Mouse (Mus musculus): ENCODE results near the gene A4galt.
"Not testable (repeated sequence)": the region's sequence is repeated elsewhere in the genome, so short reads cannot be mapped to it uniquely, and the experiment has no call there.

The A4galt gene

DNA sequence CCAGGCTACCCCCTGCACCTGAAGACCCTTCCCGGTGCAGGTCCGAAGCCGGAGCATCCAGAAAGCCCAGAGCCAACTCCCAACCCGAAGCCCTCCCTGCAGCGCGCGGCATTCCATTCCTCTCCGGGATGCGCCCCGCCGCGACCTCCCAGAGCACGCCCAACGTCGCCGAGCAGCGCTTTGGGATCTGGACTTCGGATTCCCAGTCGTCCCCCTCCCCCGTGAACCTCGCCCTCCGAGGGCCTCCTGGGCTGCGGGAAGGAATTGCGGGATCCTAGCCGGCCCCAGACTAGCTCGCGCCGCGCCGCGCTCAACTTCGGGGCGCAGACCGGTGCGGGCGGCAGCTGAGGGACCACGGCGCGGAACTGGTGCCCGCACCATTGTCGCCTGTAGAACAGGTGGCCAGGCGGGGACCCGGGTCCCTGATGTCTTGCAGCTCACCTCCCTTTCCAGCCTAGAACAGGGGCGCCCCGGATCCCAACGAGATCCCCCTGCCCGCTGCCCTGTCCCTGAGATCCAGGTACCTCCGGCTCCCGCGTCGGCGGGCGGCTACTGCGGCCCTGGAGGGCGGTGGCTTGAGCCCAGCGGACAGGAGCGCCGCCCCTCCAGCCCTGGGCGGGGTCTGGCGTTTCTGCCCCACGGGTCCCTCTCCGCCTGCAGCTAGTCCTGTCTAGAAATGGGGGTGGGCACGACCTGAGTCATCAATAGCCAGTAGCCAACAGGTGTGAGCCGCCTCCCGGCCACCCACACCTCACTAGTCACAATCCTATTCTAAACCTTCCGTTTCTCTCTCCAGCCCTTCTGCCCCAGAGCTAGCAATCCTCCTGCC lies at the start of gene A4galt:
Gene A4galt (minus strand): TSS at position 599 of the 829 bp plus-strand sequence.
- no peak for DNase-seq

DNA sequence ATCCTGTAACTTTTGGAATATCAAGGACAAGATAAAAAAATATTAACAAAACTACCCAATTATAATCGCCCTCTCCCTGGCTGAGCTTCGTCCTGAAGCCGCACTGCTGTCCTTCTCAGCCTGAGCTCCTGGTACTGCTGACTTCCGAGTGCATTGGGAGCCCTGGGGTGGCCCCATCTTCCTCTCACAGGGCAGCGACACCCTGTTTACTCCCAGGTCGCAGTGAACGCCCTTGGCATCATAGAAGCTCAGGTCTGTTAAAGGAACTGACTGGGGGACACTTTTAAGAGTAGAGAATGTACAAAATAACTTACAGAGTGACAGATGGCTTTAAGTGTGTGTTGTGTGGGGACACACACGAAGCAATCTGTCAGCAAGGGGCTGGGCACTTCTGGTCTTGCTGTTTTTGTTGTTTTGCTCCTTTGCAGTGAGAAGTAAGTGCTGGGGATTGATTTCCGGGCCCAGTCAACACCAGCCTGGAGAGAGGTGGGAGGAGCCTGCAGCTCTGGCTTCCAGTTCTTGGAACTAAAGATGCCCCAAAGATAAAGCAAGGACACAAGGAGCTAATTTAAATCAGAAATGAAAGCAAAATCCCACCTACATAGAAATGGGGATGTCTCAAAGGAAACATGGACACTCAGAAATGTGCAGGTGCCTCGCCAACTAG lies 48.5 kb upstream of the A4galt start:
- DNase-seq: no peak

DNA sequence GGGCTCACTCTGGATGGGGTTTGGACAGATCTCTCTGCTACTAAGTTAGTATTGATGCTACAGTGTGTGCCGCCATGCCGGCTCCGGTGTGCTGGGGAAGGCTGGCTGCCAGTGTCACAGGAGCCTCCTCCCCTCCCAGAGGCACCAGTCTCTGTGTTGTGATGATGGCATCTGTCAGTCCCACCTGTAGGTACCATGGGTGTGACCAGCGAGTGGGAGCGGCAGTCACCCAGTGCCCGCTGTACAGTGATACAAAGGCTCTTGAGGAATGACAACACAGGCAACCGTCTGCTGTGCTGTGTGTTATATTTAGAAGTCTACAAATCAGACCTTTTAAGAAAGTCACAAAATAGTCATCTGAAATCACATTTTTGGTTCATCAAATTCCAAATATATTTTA lies 47.9 kb upstream of the A4galt start:
- DNase-seq: no peak

DNA sequence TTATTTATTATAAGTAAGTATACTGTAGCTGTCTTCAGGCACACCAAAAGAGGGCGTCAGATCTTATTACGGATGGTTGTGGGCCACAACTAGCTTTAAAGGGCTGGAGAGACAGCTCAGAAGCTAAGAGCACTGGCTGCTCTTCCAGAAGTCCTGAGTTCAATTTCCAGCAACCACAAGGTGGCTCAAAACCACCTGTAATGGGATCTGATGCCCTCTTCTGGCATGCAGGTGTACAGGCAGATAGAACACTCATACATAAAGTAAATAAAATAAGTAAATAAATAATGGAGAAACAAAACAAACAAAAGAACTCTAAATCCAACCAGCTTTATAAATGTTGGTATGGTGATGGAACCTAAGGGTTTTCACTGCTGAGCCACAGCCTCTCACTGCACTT lies 47.2 kb upstream of the A4galt start:
- no peak for DNase-seq

DNA sequence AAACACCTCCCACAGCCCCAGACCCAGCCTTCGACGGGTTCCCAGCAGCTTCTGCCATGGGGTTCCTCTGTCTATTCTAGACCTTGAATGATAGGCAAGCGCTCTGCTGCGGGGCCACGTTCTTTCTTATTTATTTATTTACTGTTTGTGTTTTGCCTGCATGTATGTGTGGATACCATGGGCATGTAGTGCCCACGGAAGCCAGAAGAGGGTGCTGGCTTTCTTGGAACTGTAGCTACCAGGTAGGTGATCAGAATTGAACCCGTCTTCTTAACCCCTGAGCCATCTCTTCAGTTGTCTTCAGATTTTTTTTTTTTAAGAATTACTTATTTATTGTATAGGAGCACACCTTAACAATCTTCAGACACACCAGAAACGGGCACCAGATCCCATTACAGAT lies 46.7 kb upstream of the A4galt start:
- DNase-seq: no peak

DNA sequence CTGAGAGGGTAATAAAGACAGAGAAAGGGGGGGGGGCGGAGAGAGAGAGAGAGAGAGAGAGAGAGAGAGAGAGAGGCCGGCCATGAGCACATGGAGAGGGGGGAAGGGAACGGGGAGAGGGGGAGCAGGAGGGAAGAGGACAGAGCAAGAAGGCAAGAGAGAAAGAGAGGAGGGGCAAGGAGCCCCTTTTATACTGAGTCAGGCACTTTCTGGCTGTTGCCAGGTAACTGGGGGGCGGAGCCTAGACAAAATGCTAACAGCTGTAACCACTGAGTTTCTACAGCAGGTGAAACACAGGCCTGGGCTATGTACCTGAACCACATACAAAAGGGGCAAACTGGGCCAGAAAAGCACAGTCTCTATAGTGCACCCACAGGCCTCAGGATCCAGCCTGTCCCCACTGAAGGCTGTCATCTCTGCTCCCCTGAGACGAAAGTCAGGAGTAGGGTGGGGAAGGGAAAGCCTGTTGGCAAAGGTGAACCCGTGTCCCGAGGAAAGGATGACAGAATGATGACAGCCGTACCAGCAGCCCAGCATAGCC lies 45.3 kb upstream of the A4galt start:
- no peak for DNase-seq

DNA sequence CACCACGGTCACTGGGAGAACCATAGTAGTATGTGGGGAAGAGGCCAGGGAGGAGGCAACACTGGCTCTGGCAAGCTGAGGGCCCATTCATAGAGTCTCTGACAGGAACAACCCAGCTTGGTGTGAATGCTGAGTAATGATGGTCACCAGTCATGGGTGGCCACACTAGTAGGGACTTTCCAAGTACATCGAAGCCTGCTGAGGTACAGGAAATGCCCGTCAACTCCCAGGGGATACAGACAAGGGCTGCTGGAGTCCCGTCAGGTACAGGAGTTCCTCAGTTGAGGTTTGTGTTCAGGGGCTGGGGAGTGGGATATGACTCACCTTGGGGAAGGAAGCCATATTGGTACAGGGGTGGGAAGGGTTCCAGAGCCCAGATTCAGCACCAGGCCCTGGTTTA lies 44.5 kb upstream of the A4galt start:
- DNase-seq: no peak

DNA sequence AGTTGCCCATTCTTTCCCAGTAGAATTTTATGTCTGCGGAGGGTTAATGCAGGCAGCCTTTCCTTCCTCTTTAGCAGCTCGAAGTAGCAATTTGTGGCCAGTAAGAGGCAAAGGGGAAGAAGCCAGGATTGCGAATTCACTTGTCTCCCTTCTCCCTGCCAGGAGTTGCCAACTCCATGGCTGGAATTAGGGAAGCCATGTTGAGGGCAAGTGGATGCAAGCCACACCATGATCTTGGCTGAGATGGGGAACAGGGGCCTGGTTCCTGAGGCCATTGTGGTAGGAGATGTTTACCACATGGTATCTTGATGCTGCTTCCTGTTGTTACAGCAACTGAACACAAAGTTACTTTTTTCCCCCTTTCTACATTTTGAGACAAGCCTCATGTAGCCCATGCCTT lies 43.4 kb upstream of the A4galt start:
- DNase-seq: no peak

DNA sequence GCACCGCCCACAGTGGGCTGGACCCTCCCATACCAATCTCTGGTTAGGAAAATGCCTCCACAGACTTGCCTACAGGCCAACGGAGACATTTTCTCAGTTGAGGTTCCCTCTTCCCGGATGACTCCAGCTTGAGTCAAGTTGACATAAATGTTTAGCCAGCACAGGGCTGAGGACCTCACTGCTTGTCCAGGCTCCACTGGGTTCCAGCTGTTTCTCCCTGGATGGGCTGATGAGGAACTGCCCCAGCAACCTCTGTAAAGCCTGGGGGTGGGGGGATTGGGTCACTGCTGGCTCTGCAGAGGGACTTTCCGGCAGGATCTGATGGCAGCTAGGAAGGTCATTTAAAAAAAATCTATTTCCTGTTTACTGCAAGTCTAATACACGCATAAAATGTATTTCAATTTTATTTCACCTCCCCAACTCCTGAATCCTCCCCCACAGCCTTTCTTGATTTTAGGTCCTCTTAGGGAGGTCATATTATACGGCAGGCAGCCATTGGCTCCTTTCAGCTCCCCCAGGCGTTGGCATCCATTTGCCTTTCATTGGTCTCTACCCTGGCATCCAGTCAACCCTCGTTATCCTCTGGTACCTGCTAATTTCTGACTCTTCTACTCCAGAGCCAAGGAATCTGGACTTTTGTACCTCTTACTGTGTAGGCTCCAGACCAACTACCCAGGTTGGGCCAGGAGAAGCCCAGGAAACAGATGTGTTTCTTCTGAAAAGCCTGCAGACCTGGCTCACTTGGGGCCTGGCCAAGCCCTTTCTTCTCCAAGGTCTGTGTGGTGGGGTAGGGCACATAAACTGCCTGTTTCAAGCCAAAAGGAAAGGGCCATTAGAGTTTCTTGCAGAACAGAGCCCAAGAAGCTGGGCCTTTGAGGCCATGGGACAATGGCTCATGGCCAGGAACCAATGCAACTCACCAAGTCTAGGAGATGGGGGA lies 42.4 kb upstream of the A4galt start:
- DNase-seq: no peak

DNA sequence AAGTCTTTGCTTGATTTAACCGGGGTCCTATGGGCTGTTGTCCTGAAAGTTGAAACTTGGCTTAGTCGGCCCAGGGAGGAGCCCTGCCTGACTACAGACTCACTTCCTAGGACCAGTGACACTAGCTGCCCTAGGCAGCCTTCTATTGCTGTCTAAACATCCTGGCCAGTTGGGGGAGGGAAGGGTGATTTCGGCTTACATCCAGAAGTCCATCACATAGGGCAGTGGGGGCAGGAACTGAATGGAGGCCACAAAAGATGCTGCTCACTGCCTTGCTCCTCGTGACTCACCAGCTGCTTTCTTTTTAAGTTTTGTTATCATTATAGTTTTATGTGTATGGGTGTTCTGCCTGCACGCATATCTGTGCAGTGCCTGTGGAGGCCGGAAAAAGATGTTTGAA lies 41.6 kb upstream of the A4galt start:
- DNase-seq: no peak

DNA sequence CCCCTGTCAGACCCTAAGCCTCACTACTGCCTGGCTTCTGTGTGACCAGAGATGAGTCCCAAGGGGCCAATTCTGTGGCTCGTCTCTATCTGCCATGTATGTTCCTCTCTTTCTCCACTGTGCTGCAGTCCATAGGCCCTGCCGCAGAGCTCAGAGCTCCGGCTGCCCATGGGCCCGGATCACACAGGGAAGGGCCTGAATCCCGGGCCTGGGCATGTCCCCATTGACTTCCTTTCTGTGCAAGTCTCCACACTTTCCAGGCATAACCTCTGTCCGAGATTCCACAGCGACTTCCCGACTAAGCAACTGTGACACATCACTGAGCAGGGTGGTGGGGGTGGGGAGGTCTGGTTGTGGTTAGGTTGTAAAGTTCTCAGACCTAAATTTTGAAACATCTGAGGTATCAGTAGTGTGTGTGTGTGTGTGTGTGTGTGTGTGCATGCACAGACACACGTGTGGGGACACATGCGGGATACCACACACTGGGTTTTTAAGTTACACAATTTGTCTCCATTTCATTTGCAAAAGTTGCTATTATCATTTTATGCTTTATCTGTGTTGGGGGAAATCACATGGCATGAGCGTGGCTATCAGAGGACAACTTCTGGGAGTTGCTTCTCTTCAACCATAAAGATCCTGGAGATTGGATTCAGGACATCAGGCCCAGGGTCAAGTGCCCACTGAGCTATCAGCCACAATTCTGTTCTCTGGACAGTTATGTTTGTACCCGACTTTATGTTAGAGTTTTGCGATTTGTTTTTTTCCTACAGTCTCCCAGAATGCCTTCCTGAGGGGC lies 40.9 kb upstream of the A4galt start:
- no peak for DNase-seq

DNA sequence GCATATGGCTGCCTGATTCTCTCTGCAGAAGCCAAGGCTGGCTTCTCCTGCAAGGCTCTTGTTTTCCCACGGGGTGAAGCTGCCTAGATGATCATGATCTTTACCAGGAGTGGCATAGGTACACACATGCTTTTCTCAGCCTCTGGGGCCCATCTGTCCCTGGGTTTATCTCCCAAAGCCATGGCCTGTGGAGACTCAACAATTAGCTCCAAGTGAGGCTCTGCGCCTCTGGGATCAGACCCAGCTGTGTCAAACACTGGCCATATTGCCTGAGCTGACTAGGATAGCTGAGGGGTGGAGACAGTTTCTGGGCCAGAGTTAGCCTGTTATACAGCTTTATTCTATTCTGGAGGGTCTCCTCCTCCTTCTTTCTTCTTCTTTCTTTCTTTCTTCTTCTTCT lies 39.3 kb upstream of the A4galt start:
- DNase-seq: no peak

DNA sequence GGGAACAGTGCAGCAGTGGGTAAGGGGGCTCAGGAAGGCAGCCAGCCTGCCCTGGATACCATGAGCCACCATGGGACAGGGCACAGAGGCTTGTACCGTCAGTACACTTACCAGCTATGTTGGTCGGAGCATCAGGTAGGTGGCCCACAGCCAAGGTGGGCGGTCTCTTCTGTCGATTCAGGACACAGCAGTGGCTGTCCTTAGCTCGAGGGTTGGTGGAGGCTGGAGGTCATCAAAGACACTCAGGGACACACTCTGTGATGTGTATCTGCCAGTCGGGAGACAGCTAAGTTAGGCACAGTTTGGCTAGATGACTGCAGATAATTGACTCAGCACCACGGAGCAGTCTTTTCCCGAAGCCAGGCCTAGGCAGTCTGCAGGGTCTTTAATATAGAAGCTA lies 33.3 kb upstream of the A4galt start:
- no peak for DNase-seq

DNA sequence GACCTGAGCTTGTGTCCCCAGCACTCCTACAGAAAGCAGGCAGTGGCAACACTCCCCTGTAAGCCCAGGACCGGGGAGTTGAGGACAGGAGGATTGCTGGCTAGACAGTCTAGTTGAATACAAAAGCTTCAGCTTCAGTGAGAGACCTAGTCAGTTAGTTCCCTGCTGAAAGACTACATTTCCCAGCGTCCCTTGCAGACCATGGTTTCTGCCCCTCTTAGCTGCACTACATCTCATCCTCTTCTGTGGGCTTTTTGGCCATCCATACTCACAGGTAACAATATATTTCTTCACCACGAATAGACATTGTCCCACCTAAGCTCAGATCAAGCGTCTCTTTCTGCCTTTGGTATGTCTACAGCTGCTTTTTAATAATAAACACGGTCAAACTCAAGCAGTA lies 30.8 kb upstream of the A4galt start:
- DNase-seq: no peak

DNA sequence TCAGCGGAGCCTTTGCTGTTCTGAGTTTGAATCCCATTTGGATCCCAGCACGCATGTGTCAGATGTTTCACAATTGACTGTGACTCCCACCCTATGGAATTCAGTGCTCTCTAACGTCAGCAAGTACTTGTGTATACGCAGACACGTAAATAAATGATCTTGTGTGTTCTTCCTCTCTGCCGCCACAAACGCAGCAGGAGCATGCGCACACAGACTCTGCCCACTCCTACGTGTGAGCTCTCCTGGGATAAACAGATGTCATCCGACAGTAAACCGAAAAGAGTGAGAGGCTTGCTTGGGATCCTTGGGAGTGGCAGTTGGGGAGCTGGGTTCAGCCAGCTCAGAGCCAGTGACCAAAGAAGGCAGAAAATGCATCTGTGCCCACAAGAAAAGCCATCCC lies 29.7 kb upstream of the A4galt start:
- DNase-seq: no peak

DNA sequence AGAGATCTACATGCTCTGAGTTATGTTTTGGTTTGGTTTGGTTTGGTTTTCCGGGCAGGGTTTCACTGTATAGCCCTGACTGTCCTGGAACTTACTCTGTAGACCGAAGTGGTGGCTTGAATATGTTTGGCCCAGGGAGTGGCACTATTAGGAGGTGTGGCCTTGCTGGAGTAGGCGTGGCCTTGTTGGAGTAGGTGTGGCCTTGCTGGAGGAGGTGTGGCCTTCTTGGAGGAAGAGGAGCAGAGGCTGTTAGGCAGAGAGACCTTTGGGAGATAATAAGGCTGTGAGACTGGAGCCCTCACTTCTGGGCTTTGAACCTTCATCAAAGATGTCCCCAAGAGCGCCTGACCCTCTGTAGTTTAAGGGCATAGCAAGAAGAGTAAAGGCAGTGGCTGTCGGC lies 27.0 kb upstream of the A4galt start:
- no peak for DNase-seq

DNA sequence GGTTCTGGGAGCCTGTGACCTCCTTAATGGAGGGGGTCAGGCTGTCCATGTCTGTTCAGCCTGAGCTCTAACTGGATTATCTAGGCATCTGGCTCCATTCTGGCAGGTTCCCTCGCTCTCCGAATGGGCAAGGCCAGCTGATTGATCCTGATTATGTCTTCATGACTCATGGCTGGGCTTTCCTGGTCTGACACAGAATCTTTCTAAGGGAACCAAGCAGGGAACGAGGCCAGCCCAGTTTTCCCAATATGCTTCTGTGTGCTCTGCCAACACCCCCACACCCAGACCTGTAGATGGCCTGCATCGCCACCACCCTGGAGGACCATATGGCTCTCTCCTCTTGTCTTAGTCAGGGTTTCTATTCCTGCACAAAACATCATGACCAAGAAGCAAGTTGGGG lies 25.9 kb upstream of the A4galt start:
- DNase-seq: peak; percentile 67

DNA sequence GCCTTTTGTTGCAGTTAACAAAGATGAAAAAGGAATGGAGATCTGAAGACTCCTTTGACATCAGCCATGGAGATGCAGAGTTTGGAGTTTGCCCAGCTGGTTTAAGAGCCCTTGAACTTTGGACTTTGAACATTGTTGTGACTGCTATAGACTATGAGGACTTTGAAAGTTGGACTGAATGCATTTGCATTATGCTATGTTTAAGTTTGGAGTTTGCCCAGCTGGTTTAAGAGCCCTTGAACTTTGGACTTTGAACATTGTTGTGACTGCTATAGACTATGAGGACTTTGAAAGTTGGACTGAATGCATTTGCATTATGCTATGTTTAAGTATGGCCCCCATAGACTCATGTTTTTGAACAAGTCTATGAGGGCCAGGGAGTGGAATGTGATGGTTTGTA lies 22.7 kb upstream of the A4galt start:
- not testable (repeated sequence) for DNase-seq

DNA sequence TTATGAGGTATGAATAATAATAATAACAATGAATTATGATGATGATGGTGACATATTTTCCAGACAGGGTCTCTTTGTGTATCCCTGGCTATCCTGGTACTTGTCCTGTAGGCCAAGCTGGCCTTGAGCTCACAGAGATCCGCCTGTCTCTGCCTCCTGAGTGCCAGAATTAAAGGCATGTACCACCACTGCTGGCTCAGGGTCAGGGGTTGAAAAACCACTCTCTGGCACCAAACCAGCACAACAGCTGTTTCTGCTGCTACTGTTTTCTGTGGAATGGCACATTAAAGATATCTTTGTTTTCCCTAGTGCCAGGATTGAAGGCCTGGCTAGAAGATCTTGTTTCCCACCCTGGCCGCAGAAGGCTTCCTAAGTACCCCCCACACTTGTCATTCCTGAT lies 21.4 kb upstream of the A4galt start:
- DNase-seq: no peak

DNA sequence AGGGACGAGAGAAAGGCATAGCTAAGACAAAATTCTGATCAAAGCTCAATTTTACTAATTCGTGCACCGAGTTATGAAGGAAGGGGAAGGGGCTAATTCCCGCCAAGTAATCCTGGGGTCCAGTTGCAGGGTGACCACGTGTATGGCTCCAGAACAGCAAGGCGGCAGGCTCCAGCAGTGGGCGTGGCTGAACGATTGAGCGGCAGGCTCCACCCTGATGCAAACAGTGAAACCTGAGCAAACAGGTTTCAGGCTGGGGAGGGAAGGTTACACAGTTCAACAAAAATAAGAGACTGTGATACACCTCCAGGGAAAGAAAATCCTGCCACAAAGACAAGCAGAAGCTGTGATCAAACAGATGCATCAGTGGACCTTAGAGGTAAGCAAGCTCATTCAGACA lies 19.6 kb upstream of the A4galt start:
- not testable (repeated sequence) for DNase-seq

DNA sequence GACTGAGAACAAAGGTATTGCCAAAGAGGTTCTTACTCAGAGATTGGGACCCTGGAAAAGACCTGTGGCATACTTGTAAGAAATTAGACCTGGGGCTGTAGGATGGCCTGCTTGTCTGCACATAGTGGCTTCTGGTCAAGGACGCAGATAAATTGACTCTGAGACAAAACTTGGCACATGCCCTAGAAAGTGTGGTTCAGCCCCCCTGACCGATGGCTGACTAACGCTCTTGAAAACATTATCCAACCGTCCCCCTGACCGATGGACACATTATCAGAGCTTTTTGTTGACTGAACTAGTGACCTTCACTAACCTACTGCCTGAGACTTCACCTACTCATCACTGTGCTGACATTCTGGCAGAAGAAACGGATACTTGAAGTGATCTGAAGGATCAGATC lies 18.4 kb upstream of the A4galt start:
- DNase-seq: not testable (repeated sequence)

DNA sequence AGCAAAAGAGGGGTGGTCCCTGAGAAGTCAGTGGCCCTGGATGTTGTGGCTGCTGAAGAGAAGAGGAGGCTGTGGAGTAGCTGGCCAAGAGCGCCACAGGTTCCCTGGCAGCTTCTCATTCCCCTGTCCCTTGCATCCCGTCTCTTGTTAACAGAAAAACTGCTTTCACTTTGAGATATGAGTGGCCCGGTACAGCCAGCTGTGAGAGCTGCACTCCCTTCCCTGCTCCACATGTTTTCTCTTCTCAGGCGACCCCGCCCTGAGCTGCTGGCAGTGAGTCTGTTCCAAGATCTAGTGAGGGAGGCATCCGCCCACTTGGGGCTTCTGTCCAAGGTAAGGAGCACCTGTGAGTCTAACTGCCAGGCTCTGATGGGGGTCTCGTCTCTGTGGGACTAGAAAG lies 16.9 kb upstream of the A4galt start:
- not testable (repeated sequence) for DNase-seq
